Mouse (Mus musculus) 416B (cell line): ENCODE results near the gene Cfl1.
"Not testable (repeated sequence)": the region's sequence is repeated elsewhere in the genome, so short reads cannot be mapped to it uniquely, and the experiment has no call there.

Experiments used
- DNase-seq: peaks from one replicate; pipeline ENCODE4 v3.0.0; 2011; ENCODE audit warnings: low read depth

Cfl1 gene

GRCm38 (mm10) chr19:5489721-5490120 lies 534 bp upstream of the Cfl1 start:
- DNase-seq: not testable (repeated sequence)

GRCm38 (mm10) chr19:5490898-5491708 lies 848 bp downstream of the Cfl1 start:
- peak; percentile 95 for DNase-seq

GRCm38 (mm10) chr19:5492641-5493040 lies 2.4 kb downstream of the Cfl1 start:
- no peak for DNase-seq

- DNase-seq: not testable (repeated sequence)
Measured at GRCm38 (mm10) chr19:5493301-5493721, 3.1 kb downstream of the Cfl1 start.

- no peak for DNase-seq
Measured at GRCm38 (mm10) chr19:5494314-5494713, 4.1 kb downstream of the Cfl1 start.

GRCm38 (mm10) chr19:5495353-5496051 lies 5.2 kb downstream of the Cfl1 start:
- no peak for DNase-seq

- DNase-seq: no peak
Measured at GRCm38 (mm10) chr19:5496052-5496370, 5.8 kb downstream of the Cfl1 start.

- DNase-seq: no peak
Measured at GRCm38 (mm10) chr19:5500330-5500875, 10.1 kb downstream of the Cfl1 start.

- no peak for DNase-seq
Measured at GRCm38 (mm10) chr19:5503687-5504086, 13.4 kb downstream of the Cfl1 start, which contains the start of gene 1700020D05Rik. Gene 1700020D05Rik, minus strand, starts transcription at chr19:5503787.

GRCm38 (mm10) chr19:5510031-5511026 lies 20.1 kb downstream of the Cfl1 start, which contains the start of gene Snx32:
Gene Snx32, minus strand, starts transcription at chr19:5510538.
- peak; percentile 100 for DNase-seq

GRCm38 (mm10) chr19:5511074-5511632 lies 20.9 kb downstream of the Cfl1 start:
- no peak for DNase-seq

GRCm38 (mm10) chr19:5512091-5513004 lies 22.1 kb downstream of the Cfl1 start:
- DNase-seq: peak; percentile 92

- no peak for DNase-seq
Measured at GRCm38 (mm10) chr19:5513005-5513349, 22.7 kb downstream of the Cfl1 start.

- DNase-seq: peak; percentile 62
Measured at GRCm38 (mm10) chr19:5515840-5516777, 25.9 kb downstream of the Cfl1 start.

- DNase-seq: no peak
Measured at GRCm38 (mm10) chr19:5516906-5517505, 26.8 kb downstream of the Cfl1 start.

- no peak for DNase-seq
Measured at GRCm38 (mm10) chr19:5518721-5519120, 28.5 kb downstream of the Cfl1 start.

GRCm38 (mm10) chr19:5525204-5525603 lies 34.9 kb downstream of the Cfl1 start:
- DNase-seq: no peak

GRCm38 (mm10) chr19:5529325-5530137 lies 39.3 kb downstream of the Cfl1 start:
- peak; percentile 94 for DNase-seq
